Mouse (Mus musculus): ENCODE measurements at regions not wholly inside any gene's neighbourhood (a gene's known extent, or its start where the extent isn't known, plus 50 kb on each side); places are given as distances from the start of the nearest gene placed in this dataset.
A peak's percentile ranks its signal among the peaks of the same experiment; 100 is the strongest.

GRCm38 (mm10) chr9:46599931-46600708, 280.3 kb upstream of the 4931429L15Rik start:
- H3K4me2 ChIP-seq, result no peak overlapping the region
- ATAC-seq (ENCODE audit: borderline replicate concordance, extremely low read depth, low FRiP score, low TSS enrichment), result peak; percentile 59
- H3K4me1 ChIP-seq, result peaks cover 12% of the 10 kb centered on the region; the same call in 1 of the 2 replicates
- no peak overlapping the region for H3K9ac ChIP-seq
- no peaks in the 10 kb centered on the region for H3K27me3 ChIP-seq
- H3K4me3 ChIP-seq, result no peak overlapping the region
- WGBS, result 4% methylated on average over 8 of the region's 8 CpGs
- no peaks in the 10 kb centered on the region for H3K36me3 ChIP-seq
- H3K27ac ChIP-seq, result no peak overlapping the region
- H3K9me3 ChIP-seq, result no peaks in the 10 kb centered on the region

GRCm38 (mm10) chr9:46598518-46598917, 278.7 kb upstream of the 4931429L15Rik start:
- 85% methylated on average over 6 of the region's 6 CpGs for WGBS
- Histone ChIP-seq H3K27me3 (no peaks in the 10 kb centered on the region), H3K27ac (no peak overlapping the region), H3K4me3 (no peak overlapping the region), H3K9me3 (no peaks in the 10 kb centered on the region), H3K9ac (no peak overlapping the region), H3K4me1 (peaks cover 12% of the 10 kb centered on the region; the same call in 1 of the 2 replicates), H3K36me3 (no peaks in the 10 kb centered on the region), H3K4me2 (no peak overlapping the region)
- no peak for ATAC-seq (ENCODE audit: borderline replicate concordance, extremely low read depth, low FRiP score, low TSS enrichment)

- 74% methylated on average over 6 of the region's 6 CpGs for WGBS
- no peak overlapping the region for H3K9ac ChIP-seq
- H3K27ac ChIP-seq, result no peak overlapping the region
- H3K27me3 ChIP-seq, result no peaks in the 10 kb centered on the region
- no peaks in the 10 kb centered on the region for H3K36me3 ChIP-seq
- H3K4me1 ChIP-seq, result no peaks in the 10 kb centered on the region
- H3K4me2 ChIP-seq, result no peak overlapping the region
- H3K4me3 ChIP-seq, result no peak overlapping the region
- no peaks in the 10 kb centered on the region for H3K9me3 ChIP-seq
- ATAC-seq (ENCODE audit: borderline replicate concordance, extremely low read depth, low FRiP score, low TSS enrichment), result no peak
These were observed 273.7 kb upstream of the 4931429L15Rik start for GRCm38 (mm10) chr9:46593444-46593843.

- ATAC-seq (ENCODE audit: borderline replicate concordance, extremely low read depth, low FRiP score, low TSS enrichment), result no peak
- Histone ChIP-seq H3K9ac (no peak overlapping the region), H3K9me3 (no peaks in the 10 kb centered on the region), H3K4me3 (no peak overlapping the region), H3K27me3 (no peaks in the 10 kb centered on the region), H3K4me1 (no peaks in the 10 kb centered on the region), H3K4me2 (no peak overlapping the region), H3K36me3 (no peaks in the 10 kb centered on the region), H3K27ac (no peak overlapping the region)
- WGBS, result 85% methylated on average over 7 of the region's 7 CpGs
These were observed 273.1 kb upstream of the 4931429L15Rik start for GRCm38 (mm10) chr9:46592908-46593307.

GRCm38 (mm10) chr9:46586818-46587217, 267.0 kb upstream of the 4931429L15Rik start:
- Histone ChIP-seq H3K27ac (no peak overlapping the region), H3K4me3 (no peak overlapping the region), H3K27me3 (no peaks in the 10 kb centered on the region), H3K4me2 (no peak overlapping the region), H3K9ac (no peak overlapping the region), H3K36me3 (no peaks in the 10 kb centered on the region), H3K4me1 (no peaks in the 10 kb centered on the region), H3K9me3 (no peaks in the 10 kb centered on the region)
- 77% methylated on average over 8 of the region's 8 CpGs for WGBS
- ATAC-seq (ENCODE audit: borderline replicate concordance, extremely low read depth, low FRiP score, low TSS enrichment), result no peak

- Histone ChIP-seq H3K9ac (no peak overlapping the region), H3K27ac (no peak overlapping the region), H3K4me1 (no peaks in the 10 kb centered on the region), H3K4me3 (no peak overlapping the region), H3K4me2 (no peak overlapping the region), H3K27me3 (no peaks in the 10 kb centered on the region), H3K9me3 (0 out of 2 replicates have a peak, but pooled peaks cover 5% of the 10 kb centered on the region), H3K36me3 (no peaks in the 10 kb centered on the region)
- 27% methylated on average over 4 of the region's 4 CpGs for WGBS
- no peak for ATAC-seq (ENCODE audit: borderline replicate concordance, extremely low read depth, low FRiP score, low TSS enrichment)
These were observed 262.1 kb upstream of the 4931429L15Rik start for GRCm38 (mm10) chr9:46581844-46582243.

- Histone ChIP-seq H3K27ac (no peak overlapping the region), H3K27me3 (no peaks in the 10 kb centered on the region), H3K4me2 (no peak overlapping the region), H3K9me3 (no peaks in the 10 kb centered on the region), H3K4me3 (no peak overlapping the region), H3K4me1 (no peaks in the 10 kb centered on the region), H3K9ac (no peak overlapping the region), H3K36me3 (no peaks in the 10 kb centered on the region)
- WGBS, result 88% methylated on average over 4 of the region's 4 CpGs
- no peak for ATAC-seq (ENCODE audit: borderline replicate concordance, extremely low read depth, low FRiP score, low TSS enrichment)
These were observed 242.5 kb upstream of the 4931429L15Rik start for GRCm38 (mm10) chr9:46562301-46562700.

- Histone ChIP-seq H3K9ac (no peak overlapping the region), H3K9me3 (no peaks in the 10 kb centered on the region), H3K36me3 (no peaks in the 10 kb centered on the region), H3K4me2 (no peak overlapping the region), H3K4me1 (no peaks in the 10 kb centered on the region), H3K27me3 (no peaks in the 10 kb centered on the region), H3K27ac (no peak overlapping the region), H3K4me3 (no peak overlapping the region)
- ATAC-seq (ENCODE audit: borderline replicate concordance, extremely low read depth, low FRiP score, low TSS enrichment), result no peak
- 83% methylated on average over 5 of the region's 5 CpGs for WGBS
These were observed 238.7 kb upstream of the 4931429L15Rik start for GRCm38 (mm10) chr9:46558481-46558880.

- Histone ChIP-seq H3K9ac (no peak overlapping the region), H3K27me3 (no peaks in the 10 kb centered on the region), H3K4me2 (no peak overlapping the region), H3K4me1 (no peaks in the 10 kb centered on the region), H3K27ac (no peak overlapping the region), H3K4me3 (no peak overlapping the region), H3K36me3 (no peaks in the 10 kb centered on the region), H3K9me3 (no peaks in the 10 kb centered on the region)
- 36% methylated on average over 5 of the region's 5 CpGs for WGBS
- no peak for ATAC-seq (ENCODE audit: borderline replicate concordance, extremely low read depth, low FRiP score, low TSS enrichment)
These were observed 238.0 kb upstream of the 4931429L15Rik start for GRCm38 (mm10) chr9:46557781-46558180.

- Histone ChIP-seq H3K36me3 (no peaks in the 10 kb centered on the region), H3K4me3 (no peak overlapping the region), H3K4me1 (no peaks in the 10 kb centered on the region), H3K9me3 (no peaks in the 10 kb centered on the region), H3K9ac (no peak overlapping the region), H3K27ac (no peak overlapping the region), H3K4me2 (no peak overlapping the region), H3K27me3 (no peaks in the 10 kb centered on the region)
- WGBS, result 53% methylated on average over 6 of the region's 6 CpGs
- no peak for ATAC-seq (ENCODE audit: borderline replicate concordance, extremely low read depth, low FRiP score, low TSS enrichment)
These were observed 235.4 kb upstream of the 4931429L15Rik start for GRCm38 (mm10) chr9:46555156-46555555.

- Histone ChIP-seq H3K4me3 (no peak overlapping the region), H3K4me1 (no peaks in the 10 kb centered on the region), H3K9ac (no peak overlapping the region), H3K36me3 (no peaks in the 10 kb centered on the region), H3K4me2 (no peak overlapping the region), H3K9me3 (no peaks in the 10 kb centered on the region), H3K27me3 (no peaks in the 10 kb centered on the region), H3K27ac (no peak overlapping the region)
- 67% methylated on average over 6 of the region's 6 CpGs for WGBS
- no peak for ATAC-seq (ENCODE audit: borderline replicate concordance, extremely low read depth, low FRiP score, low TSS enrichment)
These were observed 234.9 kb upstream of the 4931429L15Rik start for GRCm38 (mm10) chr9:46554586-46555152.

GRCm38 (mm10) chr9:46549416-46549815, 229.6 kb upstream of the 4931429L15Rik start:
- WGBS, result 76% methylated on average over 4 of the region's 4 CpGs

More at GRCm38 (mm10) chr9:46549416-46549815, 229.6 kb upstream of the 4931429L15Rik start:
- Histone ChIP-seq H3K4me3 (no peak overlapping the region), H3K4me2 (no peak overlapping the region), H3K4me1 (no peaks in the 10 kb centered on the region), H3K27ac (no peak overlapping the region), H3K9me3 (no peaks in the 10 kb centered on the region), H3K36me3 (no peaks in the 10 kb centered on the region), H3K27me3 (no peaks in the 10 kb centered on the region), H3K9ac (no peak overlapping the region)
- no peak for ATAC-seq (ENCODE audit: borderline replicate concordance, extremely low read depth, low FRiP score, low TSS enrichment)

Measured in lung, embryonic 15.5 days (tissue).